Mouse (Mus musculus) B cell, adult 2 months (primary cell): ENCODE measurements around the gene Mettl25.

Experiments used
- DNase-seq, 2 experiments: peaks; one replicate each; pipeline ENCODE4 v3.0.0; 2022

The Mettl25 gene

DNA sequence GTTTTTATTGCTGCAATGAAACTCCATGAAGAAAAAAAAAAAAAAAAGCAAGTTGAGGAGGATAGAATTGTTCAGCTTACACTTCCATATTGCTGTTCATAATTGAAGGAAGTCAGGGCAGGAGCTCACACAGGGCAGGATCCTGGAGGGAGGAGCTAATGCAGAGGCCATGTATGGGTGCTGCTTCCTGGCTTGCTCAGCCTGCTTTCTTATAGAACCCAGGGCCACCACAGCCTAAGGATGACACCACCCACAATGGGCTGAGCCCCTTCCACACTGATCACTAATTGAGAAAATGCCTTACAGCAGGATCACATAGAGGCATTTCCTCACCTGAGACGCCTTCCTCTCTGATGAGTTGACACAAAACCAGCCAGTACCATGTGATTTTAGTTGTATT lies 95.2 kb downstream of the Mettl25 start:
- DNase-seq: no peak

DNA sequence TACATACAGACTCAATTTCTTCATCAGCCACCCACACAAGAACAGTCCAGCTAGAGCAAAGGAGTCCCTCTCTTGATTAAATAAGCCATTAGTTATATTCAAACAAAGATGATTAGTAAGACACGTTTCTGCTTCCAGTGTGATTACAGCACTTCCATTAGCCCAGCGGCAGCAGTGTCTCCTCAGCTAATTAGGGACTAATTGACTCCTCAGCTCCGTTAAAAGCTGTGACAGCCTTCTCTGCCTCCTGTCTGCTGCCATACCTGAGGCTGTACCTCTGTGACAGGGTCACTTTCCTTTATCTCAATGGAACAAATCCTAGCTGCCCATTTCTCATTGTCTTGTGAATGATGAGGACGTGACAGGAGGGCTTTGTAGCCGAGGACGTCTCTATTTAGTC lies 99.4 kb downstream of the Mettl25 start:
- DNase-seq: no peak

- no peak for DNase-seq
Measured at GRCm38 (mm10) chr10:105738942-105739341, 102.2 kb downstream of the Mettl25 start.

DNA sequence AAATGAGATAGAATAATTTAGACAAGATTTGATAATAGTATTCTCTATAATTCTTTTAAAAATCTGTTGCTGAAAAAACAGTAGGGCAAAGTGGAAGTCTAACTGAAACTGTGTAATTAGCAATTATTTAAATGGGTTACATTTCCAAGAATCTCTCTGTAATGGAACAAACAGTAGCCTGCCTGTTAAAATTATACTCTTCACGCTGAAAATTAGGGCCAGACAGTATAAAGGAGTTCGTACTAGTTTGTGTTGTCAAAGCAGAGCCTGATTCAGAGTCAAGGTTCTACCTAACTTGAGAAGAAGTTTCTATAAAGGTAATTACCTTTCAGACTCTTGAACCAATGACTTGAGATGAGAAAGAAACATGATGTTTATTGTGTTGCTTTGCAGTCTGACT lies 113.4 kb downstream of the Mettl25 start:
- no peak for DNase-seq

GRCm38 (mm10) chr10:105727353-105727752 lies 113.8 kb downstream of the Mettl25 start:
- DNase-seq: no peak

- no peak for DNase-seq
Measured at GRCm38 (mm10) chr10:105714844-105715243, 126.3 kb downstream of the Mettl25 start.

DNA sequence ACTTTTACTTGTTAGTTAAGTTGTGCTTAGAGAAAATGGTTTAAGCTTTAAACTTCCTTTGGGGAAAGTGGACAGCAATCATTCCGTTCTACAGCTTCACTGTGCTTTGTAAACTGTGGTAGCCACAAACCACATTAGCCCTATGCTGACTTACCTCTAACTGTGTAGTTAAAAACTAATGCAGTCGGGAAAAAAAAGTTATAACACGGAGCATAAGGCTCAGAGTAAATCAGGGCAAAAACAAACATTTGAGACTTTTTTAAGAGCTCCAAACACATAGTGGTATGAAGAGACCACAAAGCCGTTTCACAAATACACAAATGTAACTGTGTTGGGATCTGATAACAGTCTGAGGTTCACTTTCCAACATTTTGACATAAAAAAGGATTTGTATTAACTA lies 126.8 kb downstream of the Mettl25 start:
- no peak for DNase-seq

DNA sequence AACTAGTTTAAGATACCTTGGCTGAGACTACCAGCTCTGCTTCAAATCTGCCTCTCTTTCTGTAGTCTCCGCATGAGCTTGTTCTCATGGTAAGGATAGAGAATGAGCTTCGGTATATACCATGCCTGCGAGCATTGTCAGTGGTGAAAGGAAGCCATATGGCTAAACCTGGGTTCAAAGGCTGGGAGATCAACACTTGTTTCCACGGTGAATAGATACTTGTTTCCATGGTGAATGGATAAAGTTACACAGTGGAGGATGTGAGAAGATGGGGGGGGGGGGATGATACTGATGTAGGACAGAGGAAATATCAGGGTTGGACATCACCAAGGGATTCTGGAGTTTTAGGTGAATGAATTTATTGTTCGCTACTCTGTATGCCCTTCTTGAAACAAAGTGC lies 128.0 kb downstream of the Mettl25 start:
- DNase-seq: no peak
